Mouse (Mus musculus) lung, adult 2 months (tissue): ENCODE results near the gene Dusp1. TPM values are rescaled to one million over a fixed set of nuclear protein-coding genes. Genes with fewer than 3 reads are reported as not detected.

Experiments
- DNase-seq: peaks from one replicate; pipeline ENCODE4 v3.0.0; 2022
- H3K4me1 ChIP-seq: fragments of 200-500 bp; 2 replicates; pipeline ENCODE4 v1.6.1; 2011; ENCODE audit warnings: low read length; ENCODE audit not compliant: control insufficient read depth, insufficient read depth
- H3K4me3 ChIP-seq: fragments of 200-500 bp; replicated peaks from 2 replicates; pipeline ENCODE3; 2011; ENCODE audit warnings: low read depth, mild to moderate bottlenecking, control low read depth, low read length; ENCODE audit errors: extremely low read depth
- CTCF ChIP-seq: fragments of 200-500 bp; IDR thresholded peaks from 2 replicates; pipeline ENCODE4 v1.5.1; 2011; ENCODE audit warnings: mild to moderate bottlenecking, low read length, control low read depth; ENCODE audit not compliant: insufficient read depth
- POLR2A ChIP-seq: fragments of 200-500 bp; IDR thresholded peaks from 2 replicates; pipeline ENCODE4 v1.6.1; 2011; ENCODE audit warnings: low read depth, mild to moderate bottlenecking, control low read depth, low read length, borderline replicate concordance; ENCODE audit errors: extremely low read depth
- WGBS: fragments of 180-500 bp; shearing (Covaris S2); methylation state at CpG from one replicate; pipeline ENCODE4 v1.1.7; 2018; 5-methylcytosine and 5-hydroxymethylcytosine counted together
- polyA plus RNA-seq: library from polyadenylated mRNA; depleted of rRNA; stranded (reverse); fragments of >200 nt; gene quantifications from 2 replicates; pipeline ENCODE4 v1.2.3, GENCODE M21; 2012

The Dusp1 gene
- polyA plus RNA-seq, 1 experiment, result 233 TPM

- no peak overlapping the region for H3K4me3 ChIP-seq
- DNase-seq, result no peak
- WGBS, result 62% methylated on average over 7 of the region's 7 CpGs
- TF ChIP-seq CTCF (no peak), POLR2A (no peak)
- peaks cover 13% of the 10 kb centered on the region for H3K4me1 ChIP-seq
Observed at GRCm38 (mm10) chr17:26576833-26577232, 14.9 kb upstream of the Dusp1 start.

- Histone ChIP-seq H3K4me3 (no peak overlapping the region), H3K4me1 (peaks cover 15% of the 10 kb centered on the region)
- 89% methylated on average over 12 of the region's 12 CpGs for WGBS
- no peak for DNase-seq
- TF ChIP-seq POLR2A (no peak), CTCF (no peak)
Observed at GRCm38 (mm10) chr17:26575786-26576690, 14.1 kb upstream of the Dusp1 start.

DNA sequence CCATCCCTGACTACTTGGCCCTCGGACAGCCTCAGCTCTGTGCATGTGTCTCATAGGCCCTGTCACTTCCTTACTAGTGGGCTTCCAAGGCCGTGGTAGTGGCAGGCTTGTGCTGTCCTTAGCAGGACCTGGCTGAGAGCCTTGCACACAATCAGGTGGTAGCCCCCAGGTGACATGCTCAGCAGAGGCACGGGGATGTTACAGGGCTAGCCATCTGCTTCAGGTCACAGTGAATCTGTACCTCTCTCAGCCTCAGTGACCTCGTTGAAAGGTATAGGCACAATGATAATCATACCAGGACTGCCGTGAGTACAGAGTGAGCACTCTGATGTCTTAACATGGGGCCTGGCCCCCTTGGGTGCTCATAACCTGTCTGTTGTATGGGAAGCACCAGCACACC, 12.8 kb upstream of the Dusp1 start:
- 68% methylated on average over 5 of the region's 5 CpGs for whole genome bisulfite sequencing
- TF ChIP-seq POLR2A (no peak), CTCF (no peak)
- H3K4me3 ChIP-seq, result no peak overlapping the region
- DNase-seq, result no peak
- peaks cover 17% of the 10 kb centered on the region for H3K4me1 ChIP-seq

DNA sequence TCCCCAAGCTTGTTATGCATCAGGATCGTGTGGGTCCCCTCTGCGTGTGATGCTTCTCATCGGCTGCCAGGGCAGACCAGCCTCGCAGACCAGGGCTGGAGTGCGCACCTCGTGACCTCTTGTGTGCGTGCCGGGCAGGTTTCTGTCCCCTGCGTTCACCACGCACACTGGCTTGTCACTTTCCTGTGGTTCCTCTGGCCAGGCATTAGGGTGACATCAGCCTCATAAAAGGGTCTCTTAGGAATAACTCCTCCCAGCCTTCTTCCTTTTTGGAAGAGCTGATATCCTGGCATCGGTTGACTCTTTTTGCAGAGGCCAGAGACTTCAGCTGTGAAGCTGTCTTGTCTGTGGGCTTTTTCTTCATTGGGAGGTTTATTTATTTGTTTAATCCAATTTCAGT, 12.2 kb upstream of the Dusp1 start:
- 61% methylated on average over 11 of the region's 11 CpGs for WGBS
- TF ChIP-seq CTCF, result no peak
- TF ChIP-seq POLR2A, result no peak
- Histone ChIP-seq H3K4me3 (no peak overlapping the region), H3K4me1 (peaks cover 17% of the 10 kb centered on the region)
- DNase-seq, result no peak

- 81% methylated on average over 11 of the region's 11 CpGs for WGBS
- Histone ChIP-seq H3K4me1 (peaks cover 22% of the 10 kb centered on the region), H3K4me3 (no peak overlapping the region)
- no peak for TF ChIP-seq CTCF
- TF ChIP-seq POLR2A, result no peak
- DNase-seq, result no peak
Observed at GRCm38 (mm10) chr17:26572265-26572664, 10.3 kb upstream of the Dusp1 start.

DNA sequence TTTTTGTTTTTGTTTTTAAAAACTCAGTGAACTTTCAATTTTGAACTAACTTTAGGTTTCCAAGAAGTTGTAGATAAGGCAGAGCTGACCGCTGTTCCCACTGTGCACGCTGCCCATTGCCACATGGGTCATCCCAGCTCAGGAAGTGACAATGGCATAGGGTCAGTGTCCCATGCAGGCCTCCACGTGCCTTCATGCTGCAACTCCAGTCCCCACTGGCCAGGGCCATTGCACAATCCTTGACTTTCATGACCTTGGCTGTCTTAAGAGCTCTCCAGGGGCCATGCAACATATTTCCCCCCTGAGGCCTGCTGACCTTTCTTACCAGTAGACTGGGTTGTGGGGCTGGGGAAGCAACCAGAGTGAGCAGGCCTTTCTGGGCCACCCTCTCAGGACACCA, 9.4 kb upstream of the Dusp1 start:
- WGBS, result 60% methylated on average over 3 of the region's 3 CpGs
- Histone ChIP-seq H3K4me1 (peaks cover 18% of the 10 kb centered on the region), H3K4me3 (no peak overlapping the region)
- no peak for TF ChIP-seq CTCF
- no peak for TF ChIP-seq POLR2A
- DNase-seq, result peak; percentile 47

GRCm38 (mm10) chr17:26570651-26571118, 8.8 kb upstream of the Dusp1 start:
- DNase-seq, result no peak
- Histone ChIP-seq H3K4me1 (peaks cover 18% of the 10 kb centered on the region), H3K4me3 (no peak overlapping the region)
- TF ChIP-seq POLR2A (no peak), CTCF (no peak)
- WGBS, result 60% methylated on average over 11 of the region's 11 CpGs

GRCm38 (mm10) chr17:26569594-26570350, 7.8 kb upstream of the Dusp1 start:
- no peak overlapping the region for H3K4me3 ChIP-seq
- TF ChIP-seq POLR2A (no peak), CTCF (no peak)
- peaks cover 18% of the 10 kb centered on the region for H3K4me1 ChIP-seq
- WGBS, result 86% methylated on average over 4 of the region's 4 CpGs
- DNase-seq, result no peak

- TF ChIP-seq CTCF (no peak), POLR2A (no peak)
- H3K4me1 ChIP-seq, result peaks cover 11% of the 10 kb centered on the region
- 91% methylated on average over 4 of the region's 4 CpGs for WGBS
- no peak overlapping the region for H3K4me3 ChIP-seq
- DNase-seq, result no peak
Observed at GRCm38 (mm10) chr17:26567818-26568173, 5.9 kb upstream of the Dusp1 start.
